ENCODE assay signal across 8 mouse cellular contexts in the genomic region with DNA sequence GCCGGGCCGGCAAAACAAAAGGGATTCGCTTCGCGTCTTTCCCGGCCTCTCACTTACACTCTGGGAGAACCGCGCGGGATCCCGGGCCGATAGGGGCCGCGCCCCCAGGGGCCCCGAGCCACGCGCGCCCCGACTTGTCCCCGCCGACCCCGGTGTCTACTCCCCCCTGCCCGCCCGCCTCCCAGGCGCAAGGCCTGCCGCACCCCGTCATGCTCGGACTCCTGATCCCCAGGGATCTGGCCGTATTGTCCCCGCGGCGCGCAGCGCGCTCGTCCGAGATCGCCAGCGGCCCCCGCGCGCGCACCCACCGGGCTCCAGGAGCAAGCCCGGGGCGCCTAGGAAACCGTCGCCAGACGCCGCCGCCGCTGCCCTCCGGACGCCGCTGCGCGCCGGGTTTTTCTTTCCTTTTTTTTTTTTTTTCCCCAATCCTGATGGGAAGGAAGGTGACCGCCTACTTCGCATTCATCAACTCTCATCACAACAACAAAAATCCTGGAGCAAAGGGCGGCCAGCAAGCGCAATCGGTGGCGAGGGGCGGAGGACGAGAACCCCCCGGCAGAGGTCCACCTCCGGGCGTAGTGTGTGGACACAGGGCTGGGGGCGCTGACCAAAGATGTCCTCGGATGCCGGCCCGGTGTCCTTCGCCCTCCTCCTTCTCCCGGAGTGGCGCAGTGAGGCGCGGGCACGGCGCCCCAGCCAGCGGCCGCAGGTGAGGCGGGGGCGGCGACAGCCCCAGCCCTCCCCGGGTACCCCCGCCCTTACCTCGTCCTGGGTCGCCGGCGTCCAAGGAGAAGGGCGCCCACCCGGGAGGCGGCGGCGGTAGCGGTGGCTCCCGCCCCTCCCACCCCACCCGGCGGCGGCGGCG. TPM values are rescaled to one million over a fixed set of nuclear protein-coding genes. Genes with fewer than 3 reads are reported as not detected.
DNase-seq lines count a peak whose midpoint lies in the region; ATAC-seq lines count a peak whose summit lies in the region.

No protein-coding gene starts in this region.

- H3K4me2 ChIP-seq in hindbrain, embryonic 16.5 days (ENCODE audit: low read length) = peak overlapping the region; percentile 100
- H3K4me2 ChIP-seq in limb, embryonic 11.5 days (ENCODE audit: low read depth, severe bottlenecking) = peak overlapping the region; percentile 93
- H3K4me2 ChIP-seq in midbrain, embryonic 15.5 days = peak overlapping the region; percentile 98

- H3K36me3 ChIP-seq in hindbrain, embryonic 16.5 days (ENCODE audit: control insufficient read depth, insufficient read depth, low read length) = no peaks in the 10 kb centered on the region
- H3K36me3 ChIP-seq in limb, embryonic 11.5 days (ENCODE audit: control insufficient read depth, insufficient read depth, low read length) = no peaks in the 10 kb centered on the region
- H3K36me3 ChIP-seq in midbrain, embryonic 15.5 days (replicated peaks) = no peaks in the 10 kb centered on the region

- H3K27me3 ChIP-seq in hindbrain, embryonic 16.5 days (replicated peaks; ENCODE audit: control insufficient read depth, insufficient read depth, low read length) = peaks cover 6% of the 10 kb centered on the region; the same call in 1 of the 2 replicates
- H3K27me3 ChIP-seq in limb, embryonic 11.5 days (ENCODE audit: control insufficient read depth, insufficient read depth, low read length) = no peaks in the 10 kb centered on the region
- 0 out of 2 replicates have a peak, but pooled peaks cover 2% of the 10 kb centered on the region for H3K27me3 ChIP-seq in midbrain, embryonic 15.5 days (replicated peaks)

- peak overlapping the region; percentile 94 for H3K27ac ChIP-seq in hindbrain, embryonic 16.5 days (ENCODE audit: low read depth, low read length)
- peak overlapping the region; percentile 98 for H3K27ac ChIP-seq in limb, embryonic 11.5 days (replicated peaks; ENCODE audit: low read depth, low read length)
- peak overlapping the region; percentile 93 for H3K27ac ChIP-seq in midbrain, embryonic 15.5 days

- H3K4me3 ChIP-seq in hindbrain, embryonic 16.5 days (ENCODE audit: low read length) = peak overlapping the region; percentile 94
- peak overlapping the region; percentile 95 for H3K4me3 ChIP-seq in limb, embryonic 11.5 days (ENCODE audit: low read depth, low read length)
- H3K4me3 ChIP-seq in midbrain, embryonic 15.5 days = peak overlapping the region; percentile 78

- H3K9ac ChIP-seq in hindbrain, embryonic 16.5 days (ENCODE audit: low read depth, low read length) = peak overlapping the region; percentile 93
- H3K9ac ChIP-seq in limb, embryonic 11.5 days (ENCODE audit: low read length) = peak overlapping the region; percentile 98
- H3K9ac ChIP-seq in midbrain, embryonic 15.5 days = peak overlapping the region; percentile 90

- DNase-seq in gastrocnemius, adult 18-20 months (ENCODE audit: low spot score) = peak; percentile 43
- DNase-seq in gastrocnemius, postnatal 25 days = no peak
- DNase-seq in cerebellum, adult 11 months = peak; percentile 60
- DNase-seq in forelimb bud, embryonic 11.5 days (ENCODE audit: low read depth, low spot score) = peak; percentile 40
- peak; percentile 74 for DNase-seq in limb, embryonic 11.5 days (ENCODE audit: low spot score)
- peak; percentile 58 for DNase-seq in urinary bladder, postnatal 14 days (ENCODE audit: low spot score)

- H3K9me3 ChIP-seq in hindbrain, embryonic 16.5 days (ENCODE audit: control insufficient read depth, low read length) = no peaks in the 10 kb centered on the region
- H3K9me3 ChIP-seq in limb, embryonic 11.5 days (ENCODE audit: control insufficient read depth, low read length) = no peaks in the 10 kb centered on the region
- no peaks in the 10 kb centered on the region for H3K9me3 ChIP-seq in midbrain, embryonic 15.5 days

- ATAC-seq in hindbrain, embryonic 16.5 days = peak; percentile 45
- peak; percentile 28 for ATAC-seq in limb, embryonic 11.5 days (ENCODE audit: insufficient number of reproducible peaks, low FRiP score, low TSS enrichment, low read depth)
- ATAC-seq in midbrain, embryonic 15.5 days (replicated peaks) = peak; percentile 41

- WGBS in hindbrain, embryonic 16.5 days = under 1% methylated on average over 78 of the region's 102 CpGs
- under 1% methylated on average over 74 of the region's 102 CpGs for WGBS in limb, embryonic 11.5 days
- WGBS in midbrain, embryonic 15.5 days = under 1% methylated on average over 68 of the region's 102 CpGs

- peaks cover 25% of the 10 kb centered on the region for H3K4me1 ChIP-seq in hindbrain, embryonic 16.5 days (ENCODE audit: control insufficient read depth, insufficient read depth, low read depth, low read length)
- peaks cover 32% of the 10 kb centered on the region for H3K4me1 ChIP-seq in limb, embryonic 11.5 days (ENCODE audit: control insufficient read depth, insufficient read depth, low read length)
- peaks cover 33% of the 10 kb centered on the region for H3K4me1 ChIP-seq in midbrain, embryonic 15.5 days

RNA-seq across cellular contexts. Expression of gene Fgfr2, which starts 0.5 kb away (rescaled TPM):
- total RNA-seq in gastrocnemius, adult 18-20 months (2021) = under 1 TPM; 0.43 to 0.88 TPM
- total RNA-seq in gastrocnemius, postnatal 25 days (2021) = under 1 TPM; 0.33 to 0.96 TPM
- 24.1 and 27.7 TPM in 2 replicates for polyA plus RNA-seq in hindbrain, embryonic 16.5 days (2015; fragmentation: Nextera tagmentation; extraction: Ambion mirVana)
- 60.1 and 72.1 TPM in 2 replicates for polyA plus RNA-seq in limb, embryonic 11.5 days (2014; fragmentation: Nextera tagmentation; extraction: Ambion mirVana)
- polyA plus RNA-seq in midbrain, embryonic 15.5 days (2015; fragmentation: Nextera tagmentation; extraction: Ambion mirVana) = 23.3 and 24.2 TPM in 2 replicates

RNA-seq across cellular contexts. Expression of gene Ctbp2, which starts 1.5 kb away (rescaled TPM):
- 10 to 100 TPM; 17.7 to 21.8 TPM for total RNA-seq in gastrocnemius, adult 18-20 months (2021)
- total RNA-seq in gastrocnemius, postnatal 25 days (2021) = 10 to 100 TPM; 11.7 to 15.9 TPM
- 44.9 and 57.9 TPM in 2 replicates for polyA plus RNA-seq in hindbrain, embryonic 16.5 days (2015; fragmentation: Nextera tagmentation; extraction: Ambion mirVana)
- 141 and 144 TPM in 2 replicates for polyA plus RNA-seq in limb, embryonic 11.5 days (2014; fragmentation: Nextera tagmentation; extraction: Ambion mirVana)
- 60.2 and 61.1 TPM in 2 replicates for polyA plus RNA-seq in midbrain, embryonic 15.5 days (2015; fragmentation: Nextera tagmentation; extraction: Ambion mirVana)
